Mouse (Mus musculus) liver, embryonic 12.5 days (tissue): ENCODE data around the gene Disp2. TPM values are rescaled to one million over a fixed set of nuclear protein-coding genes. Genes with fewer than 3 reads are reported as not detected.

Source experiments
- ATAC-seq: fragments of 200-750 bp; cut with Nextera tagmentation; 2 replicates; pipeline ENCODE4 v1.8.0; 2017; ENCODE audit warnings: moderate number of reproducible peaks, mild to moderate bottlenecking, moderate library complexity
- H3K27ac ChIP-seq: fragments of 300-500 bp; sonication (generic); 2 replicates; pipeline ENCODE4 v1.5.1; 2016; ENCODE audit warnings: mild to moderate bottlenecking
- H3K27me3 ChIP-seq: fragments of 300-500 bp; sonication (generic); replicated peaks from 2 replicates; pipeline ENCODE4 v1.6.1; 2016; ENCODE audit warnings: mild to moderate bottlenecking, moderate library complexity
- H3K36me3 ChIP-seq: fragments of 300-500 bp; sonication (generic); 2 replicates; pipeline ENCODE4 v1.6.1; 2016; ENCODE audit warnings: mild to moderate bottlenecking, moderate library complexity
- H3K4me1 ChIP-seq: fragments of 300-500 bp; sonication (generic); 2 replicates; pipeline ENCODE4 v1.6.1; 2016
- H3K4me2 ChIP-seq: fragments of 300-500 bp; sonication (generic); 2 replicates; pipeline ENCODE4 v1.6.1; 2016; ENCODE audit warnings: mild to moderate bottlenecking, moderate library complexity
- H3K4me3 ChIP-seq: fragments of 300-500 bp; sonication (generic); 2 replicates; pipeline ENCODE4 v1.5.1; 2016; ENCODE audit warnings: mild to moderate bottlenecking, moderate library complexity
- H3K9ac ChIP-seq: fragments of 300-500 bp; sonication (generic); 2 replicates; pipeline ENCODE4 v1.6.1; 2016; ENCODE audit warnings: mild to moderate bottlenecking, moderate library complexity
- H3K9me3 ChIP-seq: fragments of 300-500 bp; sonication (generic); replicated peaks from 2 replicates; pipeline ENCODE4 v1.6.1; 2016; ENCODE audit warnings: mild to moderate bottlenecking, moderate library complexity
- WGBS: fragments of 180-500 bp; shearing (Covaris S2); methylation state at CpG from one replicate; pipeline ENCODE4 v1.1.7; 2016; ENCODE audit not compliant: insufficient replicate concordance; 5-methylcytosine and 5-hydroxymethylcytosine counted together
- polyA plus RNA-seq: library from polyadenylated mRNA; unstranded; fragments of >200 nt; fragmentation: Nextera tagmentation; extraction: Ambion mirVana; gene quantifications from 2 replicates; pipeline ENCODE4 v1.2.1, GENCODE M21; 2016

Disp2 gene
- polyA plus RNA-seq, 1 experiment from 2014 or later: 0.37 TPM

DNA sequence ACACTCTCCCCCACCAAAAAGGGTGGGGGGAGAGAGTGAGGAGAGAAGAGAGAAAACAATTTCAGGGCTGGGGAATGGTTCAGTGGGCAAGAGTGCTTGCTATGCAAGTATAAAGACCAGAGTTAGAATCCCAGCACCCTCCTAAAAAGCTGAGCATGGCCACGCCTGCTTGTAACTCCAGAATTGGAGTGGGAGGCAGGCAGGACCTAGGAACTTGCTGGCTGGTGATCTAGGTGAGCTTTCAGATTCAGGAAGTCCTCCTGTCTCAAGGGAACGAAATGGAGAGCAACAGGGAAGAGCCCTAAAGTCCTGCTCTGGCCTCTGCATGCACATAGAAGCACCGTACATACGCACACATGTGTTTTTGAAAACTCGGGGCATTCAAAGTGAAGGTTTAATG, 43.3 kb downstream of the Disp2 start:
- no peak overlapping the region for H3K9ac ChIP-seq
- no peak overlapping the region for H3K4me2 ChIP-seq
- no peak for ATAC-seq
- peaks cover 17% of the 10 kb centered on the region; the same call in 1 of the 2 replicates for H3K9me3 ChIP-seq
- 79% methylated on average over 5 of the region's 5 CpGs for WGBS
- H3K4me1 ChIP-seq: no peaks in the 10 kb centered on the region
- peaks cover 91% of the 10 kb centered on the region for H3K36me3 ChIP-seq
- no peaks in the 10 kb centered on the region for H3K27me3 ChIP-seq
- no peak overlapping the region for H3K27ac ChIP-seq
- H3K4me3 ChIP-seq: no peak overlapping the region

DNA sequence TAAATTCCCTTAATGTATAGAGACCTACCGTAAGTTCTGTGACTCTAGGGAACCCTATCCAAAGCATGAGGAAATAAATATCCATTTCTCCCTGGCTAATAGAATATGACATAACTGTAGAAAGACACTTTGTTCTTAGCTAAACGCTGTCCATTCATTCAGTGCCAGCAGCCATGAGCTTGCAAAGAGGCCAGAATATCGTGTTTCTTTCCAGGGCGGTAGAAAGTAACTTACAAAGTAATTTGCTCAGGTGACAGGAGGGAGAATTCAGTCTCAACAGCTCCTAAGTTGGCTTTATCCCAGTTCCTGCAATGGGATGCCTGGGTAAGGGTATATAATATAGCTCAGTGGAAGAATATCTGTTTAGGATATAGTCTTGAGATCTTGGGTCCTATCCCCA, 44.9 kb downstream of the Disp2 start:
- no peak for ATAC-seq
- Histone ChIP-seq H3K27ac (no peak overlapping the region), H3K4me1 (no peaks in the 10 kb centered on the region), H3K9ac (no peak overlapping the region), H3K4me3 (no peak overlapping the region), H3K36me3 (peaks cover 91% of the 10 kb centered on the region), H3K4me2 (no peak overlapping the region), H3K27me3 (no peaks in the 10 kb centered on the region), H3K9me3 (peaks cover 13% of the 10 kb centered on the region; the same call in 1 of the 2 replicates)
- WGBS: 91% methylated on average over 4 of the region's 4 CpGs

DNA sequence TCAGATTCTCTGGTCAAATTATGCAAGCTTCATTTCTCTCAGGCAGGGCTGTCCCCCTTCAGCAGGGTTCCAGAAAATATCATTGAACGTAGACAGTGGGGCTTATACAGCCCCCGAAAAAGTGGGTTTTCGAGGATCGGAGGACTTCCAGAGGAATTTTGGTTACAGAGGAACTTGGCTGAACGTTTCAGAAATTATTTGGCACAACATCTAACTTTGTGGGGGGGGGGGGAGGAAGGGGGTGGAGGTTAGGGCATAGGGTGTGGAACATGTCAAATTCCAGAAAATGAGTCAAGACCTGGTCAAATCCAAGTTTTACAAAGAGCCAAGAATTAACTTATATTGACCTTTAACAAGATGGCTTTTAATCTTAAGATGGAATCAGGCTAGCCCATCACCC, 49.6 kb downstream of the Disp2 start:
- no peak overlapping the region for H3K27ac ChIP-seq
- H3K4me2 ChIP-seq: no peak overlapping the region
- H3K36me3 ChIP-seq: peaks cover 98% of the 10 kb centered on the region
- no peak overlapping the region for H3K4me3 ChIP-seq
- H3K4me1 ChIP-seq: no peaks in the 10 kb centered on the region
- WGBS: 85% methylated on average over 5 of the region's 5 CpGs
- no peaks in the 10 kb centered on the region for H3K27me3 ChIP-seq
- peaks cover 7% of the 10 kb centered on the region; the same call in 1 of the 2 replicates for H3K9me3 ChIP-seq
- H3K9ac ChIP-seq: no peak overlapping the region
- ATAC-seq: no peak

DNA sequence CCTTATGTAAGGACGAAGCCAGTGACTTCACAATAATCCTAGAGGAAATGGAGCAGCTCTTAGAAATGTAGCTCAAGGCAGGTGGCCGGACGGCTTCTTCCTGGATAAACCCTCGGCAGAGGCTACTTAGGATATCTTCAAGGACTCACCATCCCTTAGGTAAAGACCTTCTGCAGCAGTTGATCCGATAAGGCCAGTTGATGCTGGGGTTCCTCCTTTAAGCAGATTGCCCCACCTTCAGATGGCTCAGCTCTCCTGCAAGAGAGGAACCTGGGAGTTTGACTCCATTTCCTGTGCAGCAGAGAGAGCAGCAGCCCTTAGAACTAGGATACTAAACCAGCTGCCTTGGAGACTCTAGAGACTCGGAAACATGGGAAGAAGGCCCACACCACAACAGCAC, 54.5 kb downstream of the Disp2 start:
- Histone ChIP-seq H3K4me3 (no peak overlapping the region), H3K9me3 (no peaks in the 10 kb centered on the region), H3K27me3 (0 out of 2 replicates have a peak, but pooled peaks cover under 1% of the 10 kb centered on the region), H3K4me1 (peaks cover 4% of the 10 kb centered on the region; the same call in 1 of the 2 replicates), H3K9ac (no peak overlapping the region), H3K4me2 (no peak overlapping the region), H3K27ac (no peak overlapping the region), H3K36me3 (peaks cover 73% of the 10 kb centered on the region)
- WGBS: 91% methylated on average over 6 of the region's 6 CpGs
- no peak for ATAC-seq

DNA sequence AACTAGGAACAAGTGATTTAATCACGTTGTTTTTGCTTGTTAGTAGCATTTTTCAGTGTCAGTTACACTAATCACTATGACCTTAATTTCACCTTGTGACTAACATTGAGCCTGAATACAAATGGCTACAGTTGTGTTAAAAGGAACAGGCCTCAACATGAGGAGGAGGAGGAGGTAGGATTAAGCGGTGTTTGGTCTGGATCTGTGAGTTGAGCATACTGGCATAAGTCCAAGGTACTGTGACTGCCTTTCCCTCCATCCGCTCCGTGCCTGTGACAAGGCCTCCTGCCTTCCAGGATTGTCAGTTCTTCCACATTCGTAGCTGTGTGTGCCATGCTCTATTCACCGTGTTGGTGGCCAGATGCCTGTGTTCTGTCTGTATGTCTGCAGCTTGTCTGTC, 55.6 kb downstream of the Disp2 start:
- H3K4me3 ChIP-seq: no peak overlapping the region
- H3K36me3 ChIP-seq: peaks cover 62% of the 10 kb centered on the region
- no peak overlapping the region for H3K9ac ChIP-seq
- no peak overlapping the region for H3K27ac ChIP-seq
- H3K27me3 ChIP-seq: 0 out of 2 replicates have a peak, but pooled peaks cover 3% of the 10 kb centered on the region
- 87% methylated on average over 6 of the region's 6 CpGs for WGBS
- peaks cover 4% of the 10 kb centered on the region; the same call in 1 of the 2 replicates for H3K4me1 ChIP-seq
- no peak overlapping the region for H3K4me2 ChIP-seq
- no peaks in the 10 kb centered on the region for H3K9me3 ChIP-seq
- ATAC-seq: no peak

DNA sequence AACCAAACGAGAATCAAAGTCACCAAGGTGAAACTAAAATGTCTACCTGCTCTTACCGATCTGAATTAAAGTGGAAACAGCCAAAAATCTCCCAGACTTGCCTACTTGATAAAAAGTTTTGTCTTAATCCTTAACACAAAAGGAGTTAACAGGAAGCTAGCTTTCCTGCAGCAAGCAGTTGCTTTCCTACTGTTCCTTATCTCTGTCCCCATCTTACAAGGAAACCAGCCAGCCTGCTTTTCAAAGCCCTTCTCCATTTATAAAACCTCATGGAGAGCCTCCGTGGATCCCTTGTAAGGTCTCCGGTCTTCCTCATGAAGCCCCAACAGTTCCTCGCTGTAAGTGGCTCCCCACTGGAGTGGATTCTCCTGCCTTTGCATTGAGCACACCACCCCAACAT, 58.8 kb downstream of the Disp2 start:
- no peak overlapping the region for H3K9ac ChIP-seq
- 0 out of 2 replicates have a peak, but pooled peaks cover 9% of the 10 kb centered on the region for H3K27me3 ChIP-seq
- H3K4me3 ChIP-seq: no peak overlapping the region
- no peak overlapping the region for H3K27ac ChIP-seq
- peaks cover 30% of the 10 kb centered on the region for H3K36me3 ChIP-seq
- no peak overlapping the region for H3K4me2 ChIP-seq
- peaks cover 26% of the 10 kb centered on the region for H3K4me1 ChIP-seq
- WGBS: 21% methylated on average over 5 of the region's 5 CpGs
- H3K9me3 ChIP-seq: no peaks in the 10 kb centered on the region
- ATAC-seq: no peak

DNA sequence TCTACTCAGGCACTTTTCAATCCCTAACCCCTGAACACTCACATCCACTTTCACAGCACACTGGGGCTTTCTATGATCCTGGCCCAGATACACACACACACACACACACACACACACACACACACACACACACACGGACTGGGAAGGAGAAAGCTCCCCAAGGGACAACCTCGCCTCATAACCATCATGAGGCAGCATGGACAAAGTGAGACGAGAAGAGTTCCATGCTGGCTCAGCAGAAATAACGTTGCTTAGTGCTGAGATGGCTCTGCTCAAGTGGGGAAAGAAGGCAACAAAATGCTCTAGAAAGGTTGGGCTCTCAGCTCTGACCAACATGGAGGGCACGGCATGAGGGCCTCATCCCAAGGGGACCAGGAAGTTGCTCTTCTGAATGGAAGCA, 61.7 kb downstream of the Disp2 start:
- Histone ChIP-seq H3K4me1 (peaks cover 26% of the 10 kb centered on the region), H3K4me3 (no peak overlapping the region), H3K27me3 (0 out of 2 replicates have a peak, but pooled peaks cover 18% of the 10 kb centered on the region), H3K4me2 (no peak overlapping the region), H3K27ac (no peak overlapping the region), H3K9me3 (peaks cover 5% of the 10 kb centered on the region), H3K36me3 (peaks cover 2% of the 10 kb centered on the region), H3K9ac (no peak overlapping the region)
- ATAC-seq: peak; percentile 48
- 59% methylated on average over 5 of the region's 5 CpGs for WGBS

DNA sequence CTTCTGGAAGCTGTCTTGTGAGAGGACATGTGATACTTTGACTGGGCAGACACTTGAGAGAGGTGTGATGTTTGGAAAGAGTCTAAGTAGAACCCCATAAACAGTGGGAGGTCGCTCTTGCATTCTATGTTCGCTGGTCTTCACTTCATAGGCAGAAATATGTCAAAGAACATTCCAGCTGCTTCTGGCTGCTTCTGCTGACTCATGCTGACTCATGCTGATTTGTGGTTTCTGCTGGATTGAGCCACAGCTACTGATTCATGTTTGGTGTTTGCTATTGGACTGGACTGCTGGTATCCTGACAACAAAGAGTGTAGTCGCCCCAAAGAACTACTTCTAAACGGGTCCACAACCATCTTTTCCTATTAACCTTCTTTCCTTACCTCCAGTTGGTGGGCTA, 62.3 kb downstream of the Disp2 start:
- H3K9ac ChIP-seq: no peak overlapping the region
- no peak overlapping the region for H3K4me3 ChIP-seq
- peaks cover 26% of the 10 kb centered on the region for H3K4me1 ChIP-seq
- peak overlapping the region; percentile 67 for H3K27ac ChIP-seq
- no peaks in the 10 kb centered on the region for H3K36me3 ChIP-seq
- H3K4me2 ChIP-seq: peak overlapping the region; percentile 29
- WGBS: 59% methylated on average over 4 of the region's 4 CpGs
- peaks cover 5% of the 10 kb centered on the region for H3K9me3 ChIP-seq
- H3K27me3 ChIP-seq: 0 out of 2 replicates have a peak, but pooled peaks cover 18% of the 10 kb centered on the region
- peak; percentile 76 for ATAC-seq

DNA sequence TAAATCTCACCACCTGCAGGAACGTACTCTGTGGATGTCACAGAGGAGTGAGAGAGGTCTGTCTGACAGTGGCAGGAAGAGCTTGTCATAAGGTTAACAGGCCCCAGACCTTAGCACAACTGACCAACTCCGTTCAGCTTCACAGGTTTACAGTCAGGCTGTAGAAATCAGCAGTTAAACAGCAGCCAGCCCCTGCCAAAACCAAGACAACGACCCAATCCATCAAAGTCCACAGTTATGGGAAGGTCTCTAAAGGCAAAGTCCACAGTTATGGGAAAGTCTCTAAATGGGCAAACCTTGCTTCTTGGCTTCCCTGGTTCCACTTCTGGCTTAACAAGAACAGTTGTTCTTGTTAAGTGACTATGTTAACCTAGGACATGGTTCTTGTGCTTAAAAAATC, 64.9 kb downstream of the Disp2 start:
- Histone ChIP-seq H3K9me3 (peaks cover 5% of the 10 kb centered on the region), H3K27me3 (0 out of 2 replicates have a peak, but pooled peaks cover 19% of the 10 kb centered on the region), H3K4me2 (no peak overlapping the region), H3K4me1 (peaks cover 21% of the 10 kb centered on the region), H3K36me3 (no peaks in the 10 kb centered on the region), H3K9ac (no peak overlapping the region), H3K27ac (no peak overlapping the region), H3K4me3 (no peak overlapping the region)
- ATAC-seq: no peak
- 68% methylated on average over 3 of the region's 3 CpGs for WGBS

DNA sequence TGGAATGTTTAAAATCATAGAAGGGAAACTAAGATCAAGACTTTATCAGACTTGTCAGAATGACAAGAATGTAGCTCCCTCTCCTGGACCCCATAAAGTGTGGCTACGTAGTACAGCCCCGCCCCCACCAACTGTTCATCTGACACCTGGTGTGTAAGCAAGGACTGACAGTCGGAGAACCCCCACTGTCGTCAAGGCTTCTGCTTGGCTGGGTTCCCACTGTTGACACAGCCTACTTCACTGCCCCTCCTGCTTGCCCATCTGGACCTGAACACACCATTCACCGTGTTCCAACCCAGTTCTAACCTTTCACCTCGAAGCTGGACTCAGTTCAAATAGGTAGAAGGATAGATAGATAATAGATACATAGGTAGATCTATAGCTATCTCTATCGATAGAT, 66.7 kb downstream of the Disp2 start:
- 57% methylated on average over 7 of the region's 7 CpGs for WGBS
- no peak overlapping the region for H3K4me3 ChIP-seq
- peaks cover 5% of the 10 kb centered on the region for H3K9me3 ChIP-seq
- 0 out of 2 replicates have a peak, but pooled peaks cover 19% of the 10 kb centered on the region for H3K27me3 ChIP-seq
- H3K36me3 ChIP-seq: no peaks in the 10 kb centered on the region
- no peak overlapping the region for H3K4me2 ChIP-seq
- H3K27ac ChIP-seq: no peak overlapping the region
- H3K9ac ChIP-seq: no peak overlapping the region
- 0 out of 2 replicates have a peak, but pooled peaks have one; percentile 48 for ATAC-seq
- peaks cover 17% of the 10 kb centered on the region for H3K4me1 ChIP-seq

DNA sequence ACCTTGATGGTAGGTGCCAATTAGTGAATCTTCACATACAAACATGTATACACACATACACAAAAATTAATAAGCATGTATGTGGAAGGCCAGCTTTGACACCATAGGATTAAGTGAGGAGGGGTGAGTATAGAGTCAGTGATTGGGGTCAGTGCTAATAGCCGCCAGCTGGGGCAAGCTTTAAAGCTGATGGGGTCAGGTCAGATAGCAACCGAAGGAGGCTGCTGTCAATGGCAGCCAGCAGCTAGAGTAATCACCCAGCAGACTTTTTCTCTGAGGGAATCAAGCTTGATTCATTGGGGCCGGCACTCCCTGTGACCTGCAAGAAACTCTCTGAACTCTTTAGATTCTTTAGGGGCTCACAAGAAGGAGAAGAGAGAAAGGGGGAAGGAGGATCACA, 72.2 kb downstream of the Disp2 start:
- no peak for ATAC-seq
- 49% methylated on average over 3 of the region's 3 CpGs for WGBS
- Histone ChIP-seq H3K27me3 (0 out of 2 replicates have a peak, but pooled peaks cover 4% of the 10 kb centered on the region), H3K9ac (no peak overlapping the region), H3K27ac (no peak overlapping the region), H3K4me3 (no peak overlapping the region), H3K4me2 (no peak overlapping the region), H3K36me3 (no peaks in the 10 kb centered on the region), H3K4me1 (no peaks in the 10 kb centered on the region), H3K9me3 (no peaks in the 10 kb centered on the region)
